Mouse (Mus musculus) hindbrain, embryonic 12.5 days (tissue): Measurements from ENCODE around the gene Chd2. TPM values are rescaled to one million over a fixed set of nuclear protein-coding genes. Genes with fewer than 3 reads are reported as not detected.

ENCODE experiments used
- ATAC-seq: fragments of 200-750 bp; cut with Nextera tagmentation; 2 replicates; pipeline ENCODE4 v1.8.0; 2017; ENCODE audit warnings: moderate TSS enrichment; ENCODE audit not compliant: low FRiP score
- H3K27ac ChIP-seq: fragments of 300-500 bp; sonication (generic); 2 replicates; pipeline ENCODE4 v1.5.1; 2016; ENCODE audit warnings: mild to moderate bottlenecking
- H3K27me3 ChIP-seq: fragments of 300-500 bp; sonication (generic); 2 replicates; pipeline ENCODE4 v1.6.1; 2016; ENCODE audit warnings: mild to moderate bottlenecking
- H3K36me3 ChIP-seq: fragments of 300-500 bp; sonication (generic); 2 replicates; pipeline ENCODE4 v1.6.1; 2016; ENCODE audit warnings: mild to moderate bottlenecking
- H3K4me1 ChIP-seq: fragments of 300-500 bp; sonication (generic); 2 replicates; pipeline ENCODE4 v1.6.1; 2016
- H3K4me2 ChIP-seq: fragments of 300-500 bp; sonication (generic); replicated peaks from 2 replicates; pipeline ENCODE4 v1.6.1; 2016; ENCODE audit warnings: mild to moderate bottlenecking
- H3K4me3 ChIP-seq: fragments of 300-500 bp; sonication (generic); 2 replicates; pipeline ENCODE4 v1.5.1; 2016; ENCODE audit warnings: mild to moderate bottlenecking
- H3K9ac ChIP-seq: fragments of 300-500 bp; sonication (generic); 2 replicates; pipeline ENCODE4 v1.6.1; 2016; ENCODE audit warnings: mild to moderate bottlenecking, moderate library complexity
- H3K9me3 ChIP-seq: fragments of 300-500 bp; sonication (generic); replicated peaks from 2 replicates; pipeline ENCODE4 v1.6.1; 2016; ENCODE audit warnings: mild to moderate bottlenecking
- WGBS: fragments of 180-500 bp; shearing (Covaris S2); methylation state at CpG from one replicate; pipeline ENCODE4 v1.1.7; 2016; 5-methylcytosine and 5-hydroxymethylcytosine counted together
- polyA plus RNA-seq: library from polyadenylated mRNA; unstranded; fragments of >200 nt; fragmentation: Nextera tagmentation; extraction: Ambion mirVana; gene quantifications from 2 replicates; pipeline ENCODE4 v1.2.1, GENCODE M21; 2016

Gene Chd2
- polyA plus RNA-seq, 1 experiment from 2014 or later: 63.6 TPM

GRCm38 (mm10) chr7:73507491-73507890, 34.1 kb downstream of the Chd2 start:
- H3K9me3 ChIP-seq: no peaks in the 10 kb centered on the region
- WGBS: 93% methylated on average over 6 of the region's 6 CpGs
- H3K4me1 ChIP-seq: no peaks in the 10 kb centered on the region
- H3K4me2 ChIP-seq: no peak overlapping the region
- H3K36me3 ChIP-seq: peaks cover 85% of the 10 kb centered on the region
- no peak for ATAC-seq
- H3K27ac ChIP-seq: no peak overlapping the region
- no peak overlapping the region for H3K9ac ChIP-seq
- no peak overlapping the region for H3K4me3 ChIP-seq
- no peaks in the 10 kb centered on the region for H3K27me3 ChIP-seq

GRCm38 (mm10) chr7:73506852-73507251, 34.8 kb downstream of the Chd2 start:
- Histone ChIP-seq H3K27ac (no peak overlapping the region), H3K36me3 (peaks cover 85% of the 10 kb centered on the region), H3K9me3 (no peaks in the 10 kb centered on the region), H3K4me1 (no peaks in the 10 kb centered on the region), H3K4me3 (no peak overlapping the region), H3K9ac (no peak overlapping the region), H3K4me2 (no peak overlapping the region), H3K27me3 (no peaks in the 10 kb centered on the region)
- no peak for ATAC-seq
- WGBS: 100% methylated on average over 1 of the region's 1 CpGs

- H3K4me2 ChIP-seq: no peak overlapping the region
- H3K4me3 ChIP-seq: no peak overlapping the region
- H3K9me3 ChIP-seq: no peaks in the 10 kb centered on the region
- H3K9ac ChIP-seq: no peak overlapping the region
- peaks cover 79% of the 10 kb centered on the region for H3K36me3 ChIP-seq
- H3K4me1 ChIP-seq: no peaks in the 10 kb centered on the region
- no peak overlapping the region for H3K27ac ChIP-seq
- WGBS: 94% methylated on average over 6 of the region's 6 CpGs
- ATAC-seq: no peak
- no peaks in the 10 kb centered on the region for H3K27me3 ChIP-seq
Measured at GRCm38 (mm10) chr7:73505266-73505665, 36.4 kb downstream of the Chd2 start.

GRCm38 (mm10) chr7:73498200-73498599, 43.4 kb downstream of the Chd2 start:
- no peak for ATAC-seq
- H3K36me3 ChIP-seq: peaks cover 70% of the 10 kb centered on the region
- H3K9me3 ChIP-seq: no peaks in the 10 kb centered on the region
- H3K27ac ChIP-seq: no peak overlapping the region
- 92% methylated on average over 2 of the region's 2 CpGs for WGBS
- no peak overlapping the region for H3K9ac ChIP-seq
- H3K4me3 ChIP-seq: no peak overlapping the region
- no peak overlapping the region for H3K4me2 ChIP-seq
- H3K4me1 ChIP-seq: no peaks in the 10 kb centered on the region
- H3K27me3 ChIP-seq: no peaks in the 10 kb centered on the region

- Histone ChIP-seq H3K27me3 (no peaks in the 10 kb centered on the region), H3K9me3 (no peaks in the 10 kb centered on the region), H3K4me3 (no peak overlapping the region), H3K4me1 (no peaks in the 10 kb centered on the region), H3K9ac (no peak overlapping the region), H3K36me3 (peaks cover 82% of the 10 kb centered on the region), H3K4me2 (no peak overlapping the region), H3K27ac (no peak overlapping the region)
- WGBS: 89% methylated on average over 5 of the region's 5 CpGs
- no peak for ATAC-seq
Measured at GRCm38 (mm10) chr7:73489261-73489660, 52.4 kb downstream of the Chd2 start.

GRCm38 (mm10) chr7:73481094-73481493, 60.5 kb downstream of the Chd2 start:
- Histone ChIP-seq H3K4me1 (no peaks in the 10 kb centered on the region), H3K9ac (no peak overlapping the region), H3K36me3 (peaks cover 78% of the 10 kb centered on the region), H3K4me2 (no peak overlapping the region), H3K27me3 (no peaks in the 10 kb centered on the region), H3K27ac (no peak overlapping the region), H3K4me3 (no peak overlapping the region), H3K9me3 (no peaks in the 10 kb centered on the region)
- 90% methylated on average over 6 of the region's 6 CpGs for WGBS
- ATAC-seq: no peak

- Histone ChIP-seq H3K4me1 (no peaks in the 10 kb centered on the region), H3K9me3 (no peaks in the 10 kb centered on the region), H3K4me2 (no peak overlapping the region), H3K36me3 (peaks cover 81% of the 10 kb centered on the region), H3K27me3 (no peaks in the 10 kb centered on the region), H3K4me3 (no peak overlapping the region), H3K27ac (no peak overlapping the region), H3K9ac (no peak overlapping the region)
- ATAC-seq: no peak
- 79% methylated on average over 3 of the region's 3 CpGs for WGBS
Measured at GRCm38 (mm10) chr7:73479506-73479905, 62.1 kb downstream of the Chd2 start.

- no peak overlapping the region for H3K4me2 ChIP-seq
- no peaks in the 10 kb centered on the region for H3K27me3 ChIP-seq
- H3K9ac ChIP-seq: no peak overlapping the region
- WGBS: 85% methylated on average over 11 of the region's 11 CpGs
- no peaks in the 10 kb centered on the region for H3K4me1 ChIP-seq
- no peak overlapping the region for H3K4me3 ChIP-seq
- no peak overlapping the region for H3K27ac ChIP-seq
- no peak for ATAC-seq
- peaks cover 86% of the 10 kb centered on the region for H3K36me3 ChIP-seq
- H3K9me3 ChIP-seq: no peaks in the 10 kb centered on the region
Measured at GRCm38 (mm10) chr7:73478157-73479058, 63.2 kb downstream of the Chd2 start.

GRCm38 (mm10) chr7:73467741-73468140, 73.9 kb downstream of the Chd2 start:
- H3K36me3 ChIP-seq: peaks cover 89% of the 10 kb centered on the region
- no peaks in the 10 kb centered on the region for H3K27me3 ChIP-seq

GRCm38 (mm10) chr7:73463546-73463945, 78.1 kb downstream of the Chd2 start:
- WGBS: 87% methylated on average over 2 of the region's 2 CpGs
- Histone ChIP-seq H3K4me3 (no peak overlapping the region), H3K4me2 (no peak overlapping the region), H3K4me1 (no peaks in the 10 kb centered on the region), H3K27ac (no peak overlapping the region), H3K27me3 (no peaks in the 10 kb centered on the region), H3K9ac (no peak overlapping the region), H3K36me3 (peaks cover 89% of the 10 kb centered on the region), H3K9me3 (no peaks in the 10 kb centered on the region)
- ATAC-seq: no peak

More at GRCm38 (mm10) chr7:73467741-73468140, 73.9 kb downstream of the Chd2 start:
- H3K4me3 ChIP-seq: no peak overlapping the region
- H3K27ac ChIP-seq: no peak overlapping the region
- no peak overlapping the region for H3K4me2 ChIP-seq
- H3K9me3 ChIP-seq: no peaks in the 10 kb centered on the region
- WGBS: 95% methylated on average over 3 of the region's 3 CpGs
- H3K9ac ChIP-seq: no peak overlapping the region
- no peaks in the 10 kb centered on the region for H3K4me1 ChIP-seq
- ATAC-seq: no peak

GRCm38 (mm10) chr7:73454113-73454512, 87.5 kb downstream of the Chd2 start:
- 90% methylated on average over 12 of the region's 12 CpGs for WGBS
- Histone ChIP-seq H3K27me3 (no peaks in the 10 kb centered on the region), H3K4me3 (no peak overlapping the region), H3K4me2 (no peak overlapping the region), H3K4me1 (no peaks in the 10 kb centered on the region), H3K9me3 (no peaks in the 10 kb centered on the region), H3K9ac (no peak overlapping the region), H3K36me3 (peaks cover 81% of the 10 kb centered on the region), H3K27ac (no peak overlapping the region)
- no peak for ATAC-seq

GRCm38 (mm10) chr7:73452187-73452808, 89.3 kb downstream of the Chd2 start:
- peaks cover 84% of the 10 kb centered on the region for H3K36me3 ChIP-seq
- no peak overlapping the region for H3K4me2 ChIP-seq
- no peak overlapping the region for H3K9ac ChIP-seq
- WGBS: 98% methylated on average over 3 of the region's 3 CpGs
- H3K9me3 ChIP-seq: no peaks in the 10 kb centered on the region
- no peaks in the 10 kb centered on the region for H3K4me1 ChIP-seq
- no peak overlapping the region for H3K4me3 ChIP-seq
- no peaks in the 10 kb centered on the region for H3K27me3 ChIP-seq
- H3K27ac ChIP-seq: no peak overlapping the region
- ATAC-seq: no peak

GRCm38 (mm10) chr7:73451594-73451993, 90.0 kb downstream of the Chd2 start:
- no peaks in the 10 kb centered on the region for H3K27me3 ChIP-seq
- 90% methylated on average over 4 of the region's 4 CpGs for WGBS
- no peaks in the 10 kb centered on the region for H3K9me3 ChIP-seq
- peaks cover 88% of the 10 kb centered on the region for H3K36me3 ChIP-seq
- H3K4me3 ChIP-seq: no peak overlapping the region
- ATAC-seq: no peak
- H3K4me2 ChIP-seq: no peak overlapping the region
- no peak overlapping the region for H3K27ac ChIP-seq
- H3K9ac ChIP-seq: no peak overlapping the region
- no peaks in the 10 kb centered on the region for H3K4me1 ChIP-seq
